Mouse (Mus musculus) granulocyte monocyte progenitor cell, adult 5-6 weeks (primary cell): ENCODE data around the gene Lrrc2. TPM values are rescaled to one million over a fixed set of nuclear protein-coding genes. Genes with fewer than 3 reads are reported as not detected.

Experiments used
- ATAC-seq: replicated peaks from 2 replicates; pipeline ENCODE4 v1.8.0; 2016; ENCODE audit warnings: mild to moderate bottlenecking, moderate TSS enrichment, inconsistent platforms; ENCODE audit not compliant: poor library complexity, severe bottlenecking
- total RNA-seq, 2 experiments: library from RNA; stranded (forward) in 1 of 2; stranded (reverse) in 1 of 2; fragments of 200-712, 200-1000 nt in 1 of 2; fragments of >200 nt in 1 of 2; fragmentation: Nextera tagmentation in 1 of 2; gene quantifications; 2 replicates each; pipeline ENCODE4 v1.2.3; 2014 to 2017

The Lrrc2 gene
- total RNA-seq, 2 experiments from 2014 or later, result 0.21 TPM; not detected in 1

- ATAC-seq, result no peak
Observed at GRCm38 (mm10) chr9:110982351-110982750, 31.0 kb downstream of the Lrrc2 start.

DNA sequence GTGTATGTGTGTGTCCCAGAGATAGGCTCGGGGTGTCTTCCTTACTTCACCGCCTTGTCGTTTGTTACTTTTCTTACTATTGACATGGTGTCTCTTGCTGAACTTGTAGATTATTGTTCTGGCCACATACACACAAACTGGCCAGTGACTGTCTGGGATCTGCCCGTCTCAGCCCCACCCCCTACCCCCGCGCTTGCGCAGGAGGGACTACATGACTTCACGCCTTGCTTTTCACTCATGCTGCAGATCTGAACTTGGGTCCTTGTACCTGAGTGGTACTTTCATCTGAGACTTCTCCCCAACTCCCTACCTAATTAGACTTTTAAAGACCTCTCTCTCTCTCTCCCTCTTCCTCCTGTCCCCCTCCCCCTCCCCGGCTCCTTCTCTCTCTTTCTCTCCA is 32.8 kb downstream of the Lrrc2 start:
- ATAC-seq, result no peak

DNA sequence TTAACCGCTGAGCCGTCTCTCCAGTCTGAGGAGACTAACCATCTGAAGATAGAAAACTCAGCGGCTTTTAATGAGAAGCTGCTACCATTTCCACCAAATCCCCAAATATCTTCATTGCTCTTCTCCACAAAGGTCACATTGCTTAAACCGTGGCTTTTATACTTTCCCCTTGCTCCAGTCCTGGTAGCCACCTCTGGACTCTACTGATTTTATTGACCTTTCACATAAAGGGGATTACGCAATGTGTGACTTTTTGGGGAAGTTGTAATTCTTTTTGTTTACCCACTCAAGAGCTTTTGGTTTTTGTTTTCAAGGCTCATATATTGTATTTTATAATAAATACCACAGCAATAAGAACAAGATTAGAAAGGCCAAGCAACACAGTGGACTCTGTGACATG is 34.2 kb downstream of the Lrrc2 start:
- no peak for ATAC-seq

- ATAC-seq, result peak; percentile 63
Observed at GRCm38 (mm10) chr9:110985951-110986350, 34.6 kb downstream of the Lrrc2 start.

DNA sequence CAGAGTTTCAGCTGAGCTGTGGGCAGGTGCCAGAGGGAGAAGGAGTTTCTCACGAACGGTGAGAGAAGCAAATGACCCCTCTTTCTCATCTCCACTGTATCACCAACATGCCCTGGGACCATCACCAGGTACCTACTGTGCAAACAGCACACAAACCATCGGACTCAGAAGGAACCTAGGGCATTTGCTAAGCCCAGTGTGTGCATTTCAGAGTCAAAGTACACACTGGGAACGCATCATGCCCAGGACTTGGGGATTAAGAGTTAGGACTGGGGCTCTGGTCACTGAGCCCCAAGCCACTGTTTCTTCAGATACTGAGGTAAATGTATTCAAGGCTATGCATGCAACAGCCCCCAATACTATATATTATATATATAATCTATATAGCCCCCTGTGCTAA is 36.0 kb downstream of the Lrrc2 start:
- ATAC-seq, result no peak

DNA sequence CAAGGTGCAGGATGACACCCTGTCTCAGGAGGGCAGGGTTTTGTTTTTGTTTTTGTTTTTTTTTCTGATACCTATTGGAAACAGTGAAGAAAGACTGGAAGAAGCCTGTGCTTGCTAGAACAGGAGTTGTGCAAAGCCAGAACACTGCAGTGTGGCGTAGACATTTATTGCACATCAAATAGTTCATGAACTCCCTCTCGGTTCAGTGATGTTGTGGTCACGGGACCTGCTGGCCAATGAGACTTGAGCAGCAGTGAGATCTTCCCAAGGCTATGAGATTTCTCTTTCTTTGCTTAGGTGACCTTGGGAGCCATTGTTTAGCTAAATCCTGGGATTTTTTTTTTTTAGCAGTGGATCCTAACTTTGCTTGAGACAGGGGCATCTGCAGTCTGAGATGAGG is 36.7 kb downstream of the Lrrc2 start:
- no peak for ATAC-seq

DNA sequence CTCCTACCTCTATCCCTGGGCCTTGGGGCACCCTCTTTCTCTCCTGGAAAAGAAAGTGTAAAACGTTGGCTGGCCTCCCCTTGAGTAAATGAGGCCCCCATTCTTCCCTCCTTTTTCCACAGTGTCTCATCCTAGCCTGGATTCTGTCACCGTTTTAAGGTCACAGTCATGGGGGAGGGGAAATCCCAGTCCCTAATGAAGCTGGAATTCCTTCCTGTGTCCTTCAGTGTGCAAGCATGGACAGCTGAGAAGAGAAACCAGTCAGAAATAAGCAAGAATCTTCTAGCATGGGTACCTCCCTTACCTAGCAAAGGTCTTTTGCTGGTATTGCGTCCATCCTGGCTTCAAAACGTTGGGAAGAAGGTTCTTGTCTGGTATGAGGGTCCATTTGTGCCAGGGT is 37.8 kb downstream of the Lrrc2 start:
- ATAC-seq, result no peak

GRCm38 (mm10) chr9:110989543-110989942 is 38.2 kb downstream of the Lrrc2 start:
- ATAC-seq, result no peak

DNA sequence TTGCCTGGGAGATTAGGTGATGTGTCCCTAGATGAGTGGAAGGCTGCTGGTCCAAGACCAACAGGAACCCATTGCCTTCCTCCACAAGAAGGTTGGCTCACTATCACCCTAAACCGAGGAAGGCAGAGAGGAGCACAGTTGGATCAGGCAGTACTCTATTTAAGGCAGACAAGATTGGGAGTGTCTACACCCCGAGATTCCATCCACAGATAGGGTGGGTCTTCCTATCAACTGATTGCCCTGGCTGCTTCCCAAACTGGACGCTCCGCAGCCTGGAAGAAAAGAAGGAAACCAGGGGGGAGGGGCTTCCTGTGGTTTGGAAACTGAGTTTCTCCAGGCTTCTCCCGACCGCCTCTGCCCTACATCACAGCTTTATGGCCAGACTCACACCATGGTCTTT is 38.9 kb downstream of the Lrrc2 start, which contains the start of gene Rtp3:
Gene Rtp3, minus strand, starts transcription at position 380 of the 400 bp plus-strand sequence.
- no peak for ATAC-seq

GRCm38 (mm10) chr9:110993281-110993709 is 42.0 kb downstream of the Lrrc2 start:
- ATAC-seq, result no peak

- peak; percentile 83 for ATAC-seq
Observed at GRCm38 (mm10) chr9:110994716-110995172, 43.4 kb downstream of the Lrrc2 start.

- ATAC-seq, result peak; percentile 82
Observed at GRCm38 (mm10) chr9:110997245-110997644, 45.9 kb downstream of the Lrrc2 start.

GRCm38 (mm10) chr9:110999056-110999455 is 47.7 kb downstream of the Lrrc2 start:
- peak; percentile 33 for ATAC-seq

DNA sequence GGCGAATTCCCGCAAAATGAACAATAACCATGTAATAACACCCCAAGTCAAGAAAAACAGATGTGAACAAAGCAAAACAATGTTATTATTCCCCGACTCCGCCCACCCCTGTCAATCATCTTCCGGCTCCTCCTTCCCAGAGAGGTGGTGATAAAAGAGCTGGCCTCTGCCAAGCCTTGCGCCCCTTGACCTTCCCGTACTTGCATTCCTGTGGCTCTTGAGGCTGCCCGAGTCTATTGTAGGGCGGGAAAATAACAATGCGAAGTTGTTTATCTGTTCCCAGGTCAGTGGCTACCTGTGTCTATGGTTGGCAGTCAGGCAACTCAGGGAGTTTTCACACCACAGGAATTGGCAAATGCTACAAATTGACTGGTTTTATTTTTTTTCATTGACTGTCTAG is 48.5 kb downstream of the Lrrc2 start:
- no peak for ATAC-seq

DNA sequence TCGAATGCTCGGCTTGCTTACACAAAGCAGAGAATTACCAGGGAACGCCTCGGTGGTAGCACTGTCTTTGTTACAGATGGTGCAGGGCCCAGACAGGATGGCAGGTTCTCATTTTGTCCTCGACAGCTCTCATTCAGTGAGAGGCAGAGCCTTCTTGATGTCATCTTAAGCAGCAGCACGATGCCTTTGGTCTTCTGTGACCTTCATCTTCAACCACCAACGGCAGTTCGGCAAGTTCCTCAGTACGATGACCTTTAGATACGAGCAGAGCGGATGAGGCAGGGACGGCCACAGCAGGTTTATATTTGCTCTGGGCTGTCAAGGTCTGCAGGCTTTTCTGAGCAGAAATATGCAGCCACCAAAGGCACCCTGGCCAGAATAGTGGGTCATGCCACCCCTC is 50.3 kb downstream of the Lrrc2 start:
- no peak for ATAC-seq

- ATAC-seq, result no peak
Observed at GRCm38 (mm10) chr9:111003279-111003678, 51.9 kb downstream of the Lrrc2 start.

DNA sequence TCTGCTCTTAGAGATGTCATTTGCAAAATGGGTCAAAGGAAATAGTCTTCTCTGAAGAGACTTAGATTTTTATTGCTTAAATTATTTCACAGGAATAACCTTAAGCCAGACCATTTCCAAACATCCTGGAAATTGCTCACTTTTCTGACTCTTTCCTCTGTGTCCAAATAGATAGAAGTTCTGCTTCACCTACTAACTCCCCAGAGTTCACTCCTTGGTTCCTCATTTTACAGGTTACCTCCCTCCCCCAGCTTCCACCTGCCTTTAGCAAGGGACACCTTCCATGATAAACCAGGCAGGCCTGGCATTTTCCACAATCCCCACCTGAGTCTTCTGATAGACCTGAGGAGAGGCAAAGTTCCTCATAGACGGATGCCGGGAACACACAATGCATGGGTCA is 55.2 kb downstream of the Lrrc2 start:
- ATAC-seq, result no peak

DNA sequence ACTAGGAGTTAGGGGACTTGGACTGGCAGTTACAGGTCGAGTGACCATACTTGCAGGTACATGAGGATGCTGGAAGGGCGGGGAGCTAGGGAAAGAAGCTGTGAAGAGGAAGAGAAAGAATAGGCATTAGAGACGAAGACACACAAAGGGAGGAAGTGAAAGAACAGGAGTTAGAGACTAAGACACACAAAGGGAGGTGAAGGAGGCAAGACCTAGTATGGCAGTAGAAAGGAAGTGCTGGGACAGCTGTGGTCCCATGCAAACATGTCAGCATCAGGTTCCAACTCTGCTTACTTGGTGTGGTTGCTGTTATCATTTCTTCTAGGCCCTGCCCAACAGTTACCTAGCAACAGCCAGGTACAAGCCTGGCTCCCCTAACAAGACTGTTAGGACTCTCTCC is 58.4 kb downstream of the Lrrc2 start:
- ATAC-seq, result peak; percentile 89

GRCm38 (mm10) chr9:111011550-111011949 is 60.2 kb downstream of the Lrrc2 start:
- ATAC-seq, result no peak

GRCm38 (mm10) chr9:111012041-111012440 is 60.7 kb downstream of the Lrrc2 start:
- ATAC-seq, result no peak

- no peak for ATAC-seq
Observed at GRCm38 (mm10) chr9:111015658-111016057, 64.3 kb downstream of the Lrrc2 start.

GRCm38 (mm10) chr9:111019022-111019421 is 67.7 kb downstream of the Lrrc2 start, which contains the start of gene Ltf:
TSS of gene Ltf (plus strand) at chr9:111019271.
- peak; percentile 70 for ATAC-seq

DNA sequence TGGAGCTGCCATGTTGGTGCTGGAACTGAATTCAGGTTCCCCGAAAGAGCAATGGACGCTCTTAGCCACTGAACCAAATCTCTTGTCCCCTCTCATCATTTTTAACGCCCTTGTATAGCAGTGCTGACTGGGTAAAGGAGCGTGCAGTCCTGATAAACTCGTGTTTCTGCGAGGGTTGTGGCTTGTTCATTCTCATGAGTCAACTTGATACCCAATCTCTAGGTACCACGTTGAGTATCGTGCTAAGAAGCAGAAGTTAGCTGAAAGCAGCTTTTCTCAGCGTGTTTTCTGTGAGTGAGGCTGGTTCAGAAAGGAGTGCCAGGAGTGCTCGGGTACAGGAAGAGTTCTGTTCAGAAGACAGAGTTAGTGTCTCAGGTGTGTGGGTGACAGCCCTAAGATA is 75.4 kb downstream of the Lrrc2 start:
- ATAC-seq, result no peak
